Mouse (Mus musculus): ENCODE measurements around the gene Olfr645.

Olfr645 gene

DNA sequence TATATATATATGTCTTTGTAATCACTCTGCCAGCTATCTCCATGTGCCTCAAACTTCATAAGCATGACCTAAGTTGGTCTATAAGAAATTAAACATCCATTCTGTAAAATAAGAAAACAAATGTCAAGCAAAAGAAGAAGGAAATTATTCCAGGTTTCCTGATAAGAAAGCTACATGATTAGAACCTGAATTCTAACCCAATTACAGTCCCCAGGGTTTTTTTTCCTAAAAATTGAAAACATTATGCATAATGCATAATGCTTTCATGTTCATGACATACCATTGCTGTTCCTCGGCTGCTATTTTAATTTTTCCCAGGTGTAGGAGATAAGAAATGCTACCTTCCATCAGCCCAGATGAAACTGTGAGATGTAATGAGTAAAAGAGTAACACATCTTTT lies at the start of gene Olfr645:
TSS of gene Olfr645 (minus strand) at position 101 of the 400 bp plus-strand sequence.
- DNase-seq (ENCODE audit: low spot score in 2 of 2), result no peak

GRCm38 (mm10) chr7:104129726-104130125 lies 44.5 kb upstream of the Olfr645 start, which contains the start of gene Ubqln5:
Ubqln5 (minus strand) TSS chr7:104129826.
- no peak for DNase-seq (ENCODE audit: low spot score in 2 of 2)

DNA sequence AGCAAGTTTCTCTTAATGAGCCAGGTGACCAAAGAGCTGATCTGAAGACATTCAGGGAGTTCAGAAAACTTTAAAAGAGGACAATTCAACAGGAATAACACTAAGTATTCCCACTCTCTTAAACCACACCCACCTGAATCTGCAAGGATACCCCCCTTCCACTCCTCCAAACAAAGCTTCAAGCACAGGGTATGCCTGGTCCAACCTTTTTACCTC lies 19.4 kb upstream of the Olfr645 start, which contains the start of gene Olfr646:
TSS of gene Olfr646 (plus strand) at position 117 of the 216 bp plus-strand sequence.
- DNase-seq (ENCODE audit: low spot score in 2 of 2), result no peak

DNA sequence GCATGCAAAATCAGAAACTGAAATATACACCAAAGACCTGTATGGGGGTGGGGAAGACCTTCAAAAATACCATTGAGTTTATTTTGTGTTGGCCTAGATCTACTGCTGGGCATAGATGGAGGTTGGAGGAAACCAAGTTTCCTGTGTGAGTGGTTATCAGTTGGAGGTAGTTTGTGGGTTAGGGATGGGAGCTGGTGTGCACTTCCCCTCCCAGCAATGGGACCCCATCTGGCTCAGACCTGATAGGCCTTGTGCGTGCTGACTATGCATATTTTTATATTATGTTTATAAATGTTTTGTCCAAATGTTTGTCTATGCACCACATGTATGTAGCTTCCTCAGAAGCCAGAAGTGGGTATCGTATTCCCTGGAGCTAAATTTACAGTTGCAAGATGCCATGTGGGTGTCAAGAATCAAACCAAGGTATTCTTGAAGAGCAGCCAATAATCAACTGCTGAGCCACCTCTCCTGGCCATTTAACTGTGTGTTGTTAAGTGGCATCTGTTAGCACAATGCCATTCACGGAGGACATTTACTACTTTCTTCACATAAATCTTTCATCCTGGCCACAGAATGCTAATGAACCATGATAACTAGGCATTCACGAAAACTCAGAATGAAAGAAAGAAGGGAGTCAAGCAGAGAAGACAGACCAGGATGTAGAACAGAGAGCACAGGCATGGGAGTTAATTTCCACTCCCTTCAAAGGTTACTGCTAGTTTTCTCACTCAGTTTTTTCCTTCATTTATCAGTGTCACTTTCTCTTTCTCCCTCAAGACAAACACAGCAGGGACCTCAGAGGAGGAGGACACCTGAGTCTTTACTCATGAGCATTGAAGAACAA lies 18.9 kb upstream of the Olfr645 start:
- no peak for DNase-seq (ENCODE audit: low spot score in 2 of 2)

DNA sequence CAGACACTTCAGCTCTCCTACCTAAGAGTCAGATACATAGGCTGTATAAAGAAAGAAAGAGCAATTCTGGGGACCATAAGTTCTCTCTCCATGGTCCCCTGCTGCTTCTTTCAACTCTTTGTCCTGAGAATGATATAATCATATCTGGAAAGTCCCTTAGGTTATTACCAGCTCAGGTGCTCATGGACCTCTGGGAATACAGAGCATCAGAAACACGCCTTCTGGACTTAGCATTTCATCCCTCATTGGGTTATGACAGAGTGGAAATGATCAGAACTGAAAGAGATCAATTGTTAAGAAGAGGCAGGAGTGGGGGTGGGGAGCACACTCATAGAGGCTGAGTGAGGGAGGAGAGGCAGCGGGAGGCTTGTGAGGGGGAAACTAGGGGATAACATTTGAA lies 13.5 kb downstream of the Olfr645 start, which contains the start of gene Olfr644:
TSS of gene Olfr644 (minus strand) at position 101 of the 400 bp plus-strand sequence.
- DNase-seq (ENCODE audit: low spot score in 2 of 2), result no peak

DNA sequence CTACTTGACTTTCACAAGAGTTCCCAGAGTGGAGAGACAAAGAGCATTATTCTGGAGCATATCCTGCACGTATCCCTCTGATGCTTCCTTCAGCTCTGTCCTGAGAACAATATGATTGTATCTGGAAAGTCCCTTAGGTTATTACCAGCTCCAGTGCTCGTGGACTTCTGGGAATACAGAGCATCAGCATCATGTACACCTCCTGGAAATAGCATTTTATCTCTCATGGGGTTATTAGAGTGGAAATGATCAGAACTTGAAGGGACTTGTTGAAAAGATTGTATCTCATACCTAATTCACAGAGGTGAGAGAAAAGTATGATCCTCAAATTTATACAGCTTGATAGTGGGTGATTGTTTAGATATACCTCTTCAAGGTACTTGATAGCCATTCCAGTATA lies 23.9 kb downstream of the Olfr645 start, which contains the start of gene 4930516K23Rik:
TSS of gene 4930516K23Rik (minus strand) at position 101 of the 400 bp plus-strand sequence.
- no peak for DNase-seq (ENCODE audit: low spot score in 2 of 2)

GRCm38 (mm10) chr7:104059215-104059614 lies 26.1 kb downstream of the Olfr645 start:
- no peak for DNase-seq (ENCODE audit: low spot score in 2 of 2)

GRCm38 (mm10) chr7:104052566-104052965 lies 32.7 kb downstream of the Olfr645 start, which contains the start of gene Olfr642:
Olfr642 (minus strand) TSS chr7:104052666.
- no peak for DNase-seq (ENCODE audit: low spot score in 2 of 2)

GRCm38 (mm10) chr7:104050745-104051144 lies 34.5 kb downstream of the Olfr645 start:
- DNase-seq (ENCODE audit: low spot score in 2 of 2), result no peak

DNA sequence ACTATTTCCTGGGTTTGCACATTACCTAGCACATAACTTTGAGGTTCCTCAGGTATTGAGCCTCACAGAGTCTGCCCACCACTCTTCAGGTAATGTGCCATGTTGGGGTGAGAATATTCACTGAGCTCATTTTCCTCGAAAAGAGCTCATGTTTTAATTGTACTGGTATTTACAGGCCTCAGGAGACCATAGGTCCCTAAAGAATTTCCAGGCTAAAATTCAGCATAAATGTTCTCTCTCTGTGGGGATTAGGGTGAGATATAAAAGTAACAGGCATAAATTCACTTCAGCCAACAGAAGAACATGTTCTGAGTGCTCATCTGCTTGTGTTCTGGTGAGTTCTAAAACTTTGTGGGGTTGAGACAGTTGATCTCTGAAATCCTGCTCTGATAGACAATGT lies 50.1 kb downstream of the Olfr645 start, which contains the start of gene Olfr641:
TSS of gene Olfr641 (plus strand) at position 301 of the 400 bp plus-strand sequence.
- no peak for DNase-seq (ENCODE audit: low spot score in 2 of 2)
